Mouse (Mus musculus): ENCODE data around the gene Lrch1.

Gene Lrch1

GRCm38 (mm10) chr14:74847311-74848133, 100.2 kb downstream of the Lrch1 start:
- peak; percentile 73 for DNase-seq

GRCm38 (mm10) chr14:74846668-74847067, 101.0 kb downstream of the Lrch1 start:
- no peak for DNase-seq

- DNase-seq = no peak
Measured at GRCm38 (mm10) chr14:74845661-74846274, 101.9 kb downstream of the Lrch1 start.

GRCm38 (mm10) chr14:74841708-74842107, 106.0 kb downstream of the Lrch1 start:
- no peak for DNase-seq

- no peak for DNase-seq
Measured at GRCm38 (mm10) chr14:74841297-74841696, 106.4 kb downstream of the Lrch1 start.

GRCm38 (mm10) chr14:74840820-74841219, 106.9 kb downstream of the Lrch1 start:
- no peak for DNase-seq

- no peak for DNase-seq
Measured at GRCm38 (mm10) chr14:74840328-74840727, 107.3 kb downstream of the Lrch1 start.

- no peak for DNase-seq
Measured at GRCm38 (mm10) chr14:74838816-74839215, 108.9 kb downstream of the Lrch1 start.

GRCm38 (mm10) chr14:74835010-74835409, 112.7 kb downstream of the Lrch1 start:
- DNase-seq = peak; percentile 28

- DNase-seq = no peak
Measured at GRCm38 (mm10) chr14:74834215-74834614, 113.5 kb downstream of the Lrch1 start.

GRCm38 (mm10) chr14:74831653-74832052, 116.0 kb downstream of the Lrch1 start:
- no peak for DNase-seq

- no peak for DNase-seq
Measured at GRCm38 (mm10) chr14:74831050-74831449, 116.6 kb downstream of the Lrch1 start.

GRCm38 (mm10) chr14:74830591-74830990, 117.1 kb downstream of the Lrch1 start:
- no peak for DNase-seq

- no peak for DNase-seq
Measured at GRCm38 (mm10) chr14:74822757-74823680, 124.7 kb downstream of the Lrch1 start.

- DNase-seq = no peak
Measured at GRCm38 (mm10) chr14:74822048-74822447, 125.6 kb downstream of the Lrch1 start.

- peak; percentile 48 for DNase-seq
Measured at GRCm38 (mm10) chr14:74820180-74820813, 127.4 kb downstream of the Lrch1 start.

GRCm38 (mm10) chr14:74816705-74817104, 131.0 kb downstream of the Lrch1 start:
- DNase-seq = no peak

- no peak for DNase-seq
Measured at GRCm38 (mm10) chr14:74814848-74815789, 132.6 kb downstream of the Lrch1 start.

- DNase-seq = no peak
Measured at GRCm38 (mm10) chr14:74811617-74812016, 136.1 kb downstream of the Lrch1 start.

GRCm38 (mm10) chr14:74801961-74802360, 145.7 kb downstream of the Lrch1 start:
- DNase-seq = no peak

- no peak for DNase-seq
Measured at GRCm38 (mm10) chr14:74798063-74798890, 149.4 kb downstream of the Lrch1 start.

Measured in lung, postnatal 36 days (tissue).